Mouse (Mus musculus) forebrain, embryonic 16.5 days (tissue): Measurements from ENCODE around the gene Gas8. TPM values are rescaled to one million over a fixed set of nuclear protein-coding genes. Genes with fewer than 3 reads are reported as not detected.
"Not testable (repeated sequence)": the region's sequence is repeated elsewhere in the genome, so short reads cannot be mapped to it uniquely, and the experiment has no call there.

Source experiments
- ATAC-seq: fragments of 200-750 bp; cut with Nextera tagmentation; 2 replicates; pipeline ENCODE4 v1.8.0; 2017; ENCODE audit warnings: mild to moderate bottlenecking, moderate library complexity
- H3K27ac ChIP-seq: fragments of 300-500 bp; sonication (generic); 2 replicates; pipeline ENCODE4 v1.5.1; 2014; ENCODE audit warnings: low read length, control low read depth
- H3K27me3 ChIP-seq: fragments of 300-500 bp; sonication (generic); replicated peaks from 2 replicates; pipeline ENCODE4 v1.6.1; 2014; ENCODE audit warnings: low read length; ENCODE audit not compliant: control insufficient read depth, insufficient read depth
- H3K36me3 ChIP-seq: fragments of 300-500 bp; sonication (generic); 2 replicates; pipeline ENCODE4 v1.6.1; 2014; ENCODE audit not compliant: control insufficient read depth, insufficient read depth
- H3K4me1 ChIP-seq: fragments of 300-500 bp; sonication (generic); replicated peaks from 2 replicates; pipeline ENCODE4 v1.6.1; 2014; ENCODE audit warnings: low read length; ENCODE audit not compliant: control insufficient read depth, insufficient read depth
- H3K4me2 ChIP-seq: fragments of 300-500 bp; sonication (generic); 2 replicates; pipeline ENCODE4 v1.6.1; 2014; ENCODE audit warnings: mild to moderate bottlenecking, low read length, control low read depth
- H3K4me3 ChIP-seq: fragments of 300-500 bp; sonication (generic); replicated peaks from 2 replicates; pipeline ENCODE4 v1.5.1; 2014; ENCODE audit warnings: mild to moderate bottlenecking, low read length, control low read depth
- H3K9ac ChIP-seq: fragments of 300-500 bp; sonication (generic); replicated peaks from 2 replicates; pipeline ENCODE4 v1.6.1; 2014; ENCODE audit warnings: low read depth, low read length, control low read depth
- H3K9me3 ChIP-seq: fragments of 300-500 bp; sonication (generic); 2 replicates; pipeline ENCODE4 v1.6.1; 2016; ENCODE audit warnings: low read length; ENCODE audit not compliant: control insufficient read depth
- WGBS: fragments of 180-500 bp; shearing (Covaris S2); extraction: QIAGEN DNeasy Blood & Tissue Kit; methylation state at CpG from one replicate; pipeline ENCODE4 v1.1.7; 2014; 5-methylcytosine and 5-hydroxymethylcytosine counted together
- polyA plus RNA-seq: library from polyadenylated mRNA; unstranded; fragments of >200 nt; fragmentation: Nextera tagmentation; extraction: Ambion mirVana; gene quantifications from 2 replicates; pipeline ENCODE4 v1.2.1, GENCODE M21; 2015

Gas8 gene
- polyA plus RNA-seq, 1 experiment from 2014 or later: 48.4 TPM

- Histone ChIP-seq H3K4me2 (no peak overlapping the region), H3K36me3 (peaks cover 46% of the 10 kb centered on the region), H3K4me3 (no peak overlapping the region), H3K4me1 (no peaks in the 10 kb centered on the region), H3K9ac (no peak overlapping the region), H3K9me3 (no peaks in the 10 kb centered on the region), H3K27ac (no peak overlapping the region), H3K27me3 (no peaks in the 10 kb centered on the region)
- no peak for ATAC-seq
- WGBS: 94% methylated on average over 5 of the region's 5 CpGs
Observed at GRCm38 (mm10) chr8:123507153-123507552, 11.5 kb upstream of the Gas8 start.

- WGBS: 80% methylated on average over 5 of the region's 5 CpGs
- no peak overlapping the region for H3K4me2 ChIP-seq
- H3K27me3 ChIP-seq: no peaks in the 10 kb centered on the region
- H3K9me3 ChIP-seq: no peaks in the 10 kb centered on the region
- H3K4me1 ChIP-seq: peaks cover 21% of the 10 kb centered on the region
- peaks cover 20% of the 10 kb centered on the region for H3K36me3 ChIP-seq
- H3K27ac ChIP-seq: no peak overlapping the region
- ATAC-seq: no peak
- no peak overlapping the region for H3K4me3 ChIP-seq
- H3K9ac ChIP-seq: no peak overlapping the region
Observed at GRCm38 (mm10) chr8:123510819-123511218, 7.8 kb upstream of the Gas8 start.

- Histone ChIP-seq H3K27ac (peak overlapping the region; percentile 93), H3K27me3 (no peaks in the 10 kb centered on the region), H3K36me3 (peaks cover 1% of the 10 kb centered on the region; the same call in 1 of the 2 replicates), H3K9ac (peak overlapping the region; percentile 98), H3K4me1 (peaks cover 27% of the 10 kb centered on the region), H3K9me3 (no peaks in the 10 kb centered on the region), H3K4me2 (peak overlapping the region; percentile 90), H3K4me3 (peak overlapping the region; percentile 97)
- no peak for ATAC-seq
- WGBS: 2% methylated on average over 9 of the region's 9 CpGs
Observed at GRCm38 (mm10) chr8:123514136-123514535, 4.5 kb upstream of the Gas8 start.

GRCm38 (mm10) chr8:123514781-123515539 is 3.7 kb upstream of the Gas8 start, which contains the start of gene Dbndd1:
Dbndd1 (minus strand) TSS chr8:123515463.
- WGBS: 1% methylated on average over 41 of the region's 63 CpGs
- ATAC-seq: peak; percentile 62
- H3K4me2 ChIP-seq: peak within 1 kb of the TSS; percentile 90
- H3K36me3 ChIP-seq: no peaks in the 10 kb centered on the region; the same call in 1 of the 2 replicates
- H3K27ac ChIP-seq: peak within 1 kb of the TSS; percentile 93
- no peaks in the 10 kb centered on the region for H3K9me3 ChIP-seq
- peak within 1 kb of the TSS; percentile 98 for H3K9ac ChIP-seq
- peaks cover 34% of the 10 kb centered on the region for H3K4me1 ChIP-seq
- no peaks in the 10 kb centered on the region for H3K27me3 ChIP-seq
- peak within 1 kb of the TSS; percentile 97 for H3K4me3 ChIP-seq

GRCm38 (mm10) chr8:123515540-123515897 is 3.1 kb upstream of the Gas8 start:
- 0% methylated on average over 11 of the region's 11 CpGs for WGBS

GRCm38 (mm10) chr8:123516596-123516995 is 2.0 kb upstream of the Gas8 start:
- WGBS: 24% methylated on average over 2 of the region's 2 CpGs
- ATAC-seq: no peak
- H3K27me3 ChIP-seq: no peaks in the 10 kb centered on the region
- no peaks in the 10 kb centered on the region; the same call in 1 of the 2 replicates for H3K36me3 ChIP-seq
- no peak overlapping the region for H3K27ac ChIP-seq
- H3K4me3 ChIP-seq: no peak overlapping the region
- no peaks in the 10 kb centered on the region for H3K9me3 ChIP-seq
- peaks cover 40% of the 10 kb centered on the region for H3K4me1 ChIP-seq
- H3K4me2 ChIP-seq: no peak overlapping the region
- no peak overlapping the region for H3K9ac ChIP-seq

More at GRCm38 (mm10) chr8:123515540-123515897, 3.1 kb upstream of the Gas8 start:
- no peaks in the 10 kb centered on the region for H3K27me3 ChIP-seq
- peak overlapping the region; percentile 90 for H3K4me2 ChIP-seq
- H3K27ac ChIP-seq: peak overlapping the region; percentile 53; the same call in 1 of the 2 replicates
- H3K4me3 ChIP-seq: peak overlapping the region; percentile 97
- H3K4me1 ChIP-seq: peaks cover 38% of the 10 kb centered on the region
- no peak for ATAC-seq
- peak overlapping the region; percentile 98 for H3K9ac ChIP-seq
- no peaks in the 10 kb centered on the region for H3K9me3 ChIP-seq
- H3K36me3 ChIP-seq: no peaks in the 10 kb centered on the region

- WGBS: 29% methylated on average over 10 of the region's 10 CpGs
- H3K36me3 ChIP-seq: peaks cover 3% of the 10 kb centered on the region; the same call in 1 of the 2 replicates
- H3K4me1 ChIP-seq: peaks cover 33% of the 10 kb centered on the region
- no peak overlapping the region for H3K27ac ChIP-seq
- peak overlapping the region; percentile 87 for H3K4me3 ChIP-seq
- H3K27me3 ChIP-seq: no peaks in the 10 kb centered on the region
- no peak overlapping the region for H3K9ac ChIP-seq
- no peaks in the 10 kb centered on the region for H3K9me3 ChIP-seq
- ATAC-seq: no peak
- peak overlapping the region; percentile 65 for H3K4me2 ChIP-seq
Observed at GRCm38 (mm10) chr8:123518172-123518571, 462 bp upstream of the Gas8 start.

GRCm38 (mm10) chr8:123520048-123520447 is 1.4 kb downstream of the Gas8 start:
- not testable (repeated sequence) for H3K4me2 ChIP-seq, H3K27ac ChIP-seq, H3K4me3 ChIP-seq, H3K27me3 ChIP-seq, ATAC-seq, H3K9me3 ChIP-seq, H3K9ac ChIP-seq
- Histone ChIP-seq H3K36me3 (peaks cover 18% of the 10 kb centered on the region), H3K4me1 (peaks cover 23% of the 10 kb centered on the region)
- WGBS: 91% methylated on average over 1 of the region's 1 CpGs

GRCm38 (mm10) chr8:123527720-123528489 is 9.3 kb downstream of the Gas8 start:
- no peak overlapping the region for H3K27ac ChIP-seq
- 86% methylated on average over 25 of the region's 25 CpGs for whole genome bisulfite sequencing
- H3K9ac ChIP-seq: no peak overlapping the region
- peaks cover 56% of the 10 kb centered on the region for H3K36me3 ChIP-seq
- no peak for ATAC-seq
- H3K4me3 ChIP-seq: no peak overlapping the region
- H3K9me3 ChIP-seq: no peaks in the 10 kb centered on the region
- H3K27me3 ChIP-seq: no peaks in the 10 kb centered on the region
- no peaks in the 10 kb centered on the region for H3K4me1 ChIP-seq
- H3K4me2 ChIP-seq: no peak overlapping the region
